Mouse (Mus musculus) ES-Bruce4 (cell line): ENCODE results near the gene Spag17. TPM values are rescaled to one million over a fixed set of nuclear protein-coding genes. Genes with fewer than 3 reads are reported as not detected.
"Not testable (repeated sequence)": the region's sequence is repeated elsewhere in the genome, so short reads cannot be mapped to it uniquely, and the experiment has no call there.

Experiments used
- H3K27ac ChIP-seq: 2 replicates; pipeline ENCODE4 v1.5.1; 2012; ENCODE audit warnings: low read length, inconsistent platforms; ENCODE audit not compliant: insufficient read depth
- H3K27me3 ChIP-seq: 2 replicates; pipeline ENCODE4 v1.6.1; 2012; ENCODE audit warnings: mild to moderate bottlenecking, low read length, inconsistent platforms; ENCODE audit not compliant: control insufficient read depth, poor library complexity, insufficient read depth, severe bottlenecking
- H3K36me3 ChIP-seq: 2 replicates; pipeline ENCODE4 v1.6.1; 2012; ENCODE audit warnings: inconsistent platforms, mild to moderate bottlenecking, low read length, moderate library complexity; ENCODE audit not compliant: control insufficient read depth, poor library complexity, insufficient read depth, severe bottlenecking
- H3K4me1 ChIP-seq: one replicate; pipeline ENCODE4 v1.8.1; 2011; ENCODE audit warnings: low read length; ENCODE audit not compliant: control insufficient read depth, insufficient read depth
- H3K4me3 ChIP-seq: 2 replicates; pipeline ENCODE4 v1.5.1; 2011; ENCODE audit warnings: low read depth, mild to moderate bottlenecking, low read length
- H3K9ac ChIP-seq: 2 replicates; pipeline ENCODE4 v1.6.1; 2012; ENCODE audit warnings: low read depth, mild to moderate bottlenecking, inconsistent platforms; ENCODE audit not compliant: poor library complexity, severe bottlenecking
- H3K9me3 ChIP-seq: replicated peaks from 2 replicates; pipeline ENCODE4 v1.6.1; 2012; ENCODE audit warnings: mild to moderate bottlenecking, low read length, inconsistent platforms; ENCODE audit not compliant: control insufficient read depth, poor library complexity, insufficient read depth, severe bottlenecking
- CTCF ChIP-seq: IDR thresholded peaks from one replicate; pipeline ENCODE4 v1.8.1; 2011; ENCODE audit warnings: low read depth, low read length
- EP300 ChIP-seq: IDR thresholded peaks from 2 replicates; pipeline ENCODE4 v1.6.1; 2011; ENCODE audit warnings: low read depth, low read length; ENCODE audit not compliant: insufficient read depth
- POLR2A ChIP-seq: IDR thresholded peaks from one replicate; pipeline ENCODE4 v1.8.1; 2011; ENCODE audit warnings: low read length; ENCODE audit not compliant: insufficient read depth
- polyA plus RNA-seq: library from polyadenylated mRNA; stranded (reverse); fragments of >200 nt; gene quantifications from 2 replicates; pipeline ENCODE4 v1.2.4, GENCODE M21; 2011; ENCODE audit warnings: low read depth; ENCODE audit not compliant: missing spikeins, insufficient read depth, insufficient read length

Gene Spag17
- polyA plus RNA-seq, 1 experiment, result not detected

DNA sequence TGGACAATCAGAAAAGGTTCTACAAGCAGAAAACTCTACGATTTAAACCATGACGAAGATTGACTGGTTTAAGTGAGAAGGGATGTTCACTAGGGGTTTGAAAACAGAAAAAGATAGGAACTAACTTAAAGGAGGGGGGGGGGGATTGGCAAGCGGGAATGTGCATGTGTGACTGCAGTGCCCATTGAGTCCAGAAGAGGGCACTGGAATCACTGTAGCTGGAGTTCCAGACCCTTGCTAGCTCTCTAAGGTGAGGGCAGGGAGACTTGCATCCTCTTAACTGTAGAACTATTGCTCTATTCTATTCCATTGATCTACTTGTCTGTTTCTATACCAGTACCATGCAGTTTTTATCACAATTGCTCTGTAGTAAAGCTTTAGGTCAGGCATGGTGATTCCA is 26.3 kb upstream of the Spag17 start:
- H3K27ac ChIP-seq, result no peak overlapping the region
- H3K9ac ChIP-seq, result no peak overlapping the region
- H3K9me3 ChIP-seq, result no peaks in the 10 kb centered on the region
- no peaks in the 10 kb centered on the region for H3K27me3 ChIP-seq
- no peaks in the 10 kb centered on the region for H3K36me3 ChIP-seq
- no peak for TF ChIP-seq POLR2A
- peak; percentile 56 for TF ChIP-seq CTCF
- TF ChIP-seq EP300, result no peak
- no peak overlapping the region for H3K4me3 ChIP-seq
- H3K4me1 ChIP-seq, result no peaks in the 10 kb centered on the region

- Histone ChIP-seq H3K27ac (no peak overlapping the region), H3K27me3 (no peaks in the 10 kb centered on the region), H3K36me3 (no peaks in the 10 kb centered on the region), H3K9me3 (no peaks in the 10 kb centered on the region), H3K4me1 (no peaks in the 10 kb centered on the region), H3K4me3 (no peak overlapping the region), H3K9ac (no peak overlapping the region)
- TF ChIP-seq CTCF (no peak), POLR2A (no peak), EP300 (no peak)
These were observed 20.5 kb upstream of the Spag17 start for GRCm38 (mm10) chr3:99864706-99865105.

GRCm38 (mm10) chr3:99875137-99875536 is 10.1 kb upstream of the Spag17 start:
- Histone ChIP-seq H3K4me3 (no peak overlapping the region), H3K27me3 (no peaks in the 10 kb centered on the region), H3K4me1 (no peaks in the 10 kb centered on the region), H3K9ac (no peak overlapping the region), H3K9me3 (no peaks in the 10 kb centered on the region), H3K27ac (no peak overlapping the region), H3K36me3 (no peaks in the 10 kb centered on the region)
- no peak for TF ChIP-seq CTCF
- no peak for TF ChIP-seq EP300
- no peak for TF ChIP-seq POLR2A

DNA sequence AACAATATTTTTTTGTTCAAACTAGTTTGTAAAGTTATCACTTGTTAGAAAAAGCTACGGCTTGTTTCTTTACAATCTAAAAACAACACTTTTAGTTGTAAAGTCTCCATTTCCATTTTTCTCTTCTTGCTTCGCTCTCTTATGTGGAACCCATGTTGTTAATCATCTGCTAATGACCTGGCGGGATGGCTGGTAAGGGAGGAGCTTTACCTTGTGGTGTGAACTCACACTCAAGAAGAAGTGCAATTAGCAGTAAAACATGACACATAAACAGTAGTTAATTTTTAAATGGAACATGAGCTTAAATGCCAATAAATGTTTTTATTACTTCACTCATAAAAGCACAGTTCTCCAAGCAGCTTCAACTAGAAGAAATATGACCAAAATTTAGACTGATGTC is 3.7 kb upstream of the Spag17 start:
- Histone ChIP-seq H3K36me3 (no peaks in the 10 kb centered on the region), H3K27me3 (no peaks in the 10 kb centered on the region), H3K4me3 (no peak overlapping the region), H3K9me3 (no peaks in the 10 kb centered on the region), H3K9ac (no peak overlapping the region), H3K4me1 (no peaks in the 10 kb centered on the region), H3K27ac (no peak overlapping the region)
- TF ChIP-seq EP300 (no peak), CTCF (no peak), POLR2A (no peak)

DNA sequence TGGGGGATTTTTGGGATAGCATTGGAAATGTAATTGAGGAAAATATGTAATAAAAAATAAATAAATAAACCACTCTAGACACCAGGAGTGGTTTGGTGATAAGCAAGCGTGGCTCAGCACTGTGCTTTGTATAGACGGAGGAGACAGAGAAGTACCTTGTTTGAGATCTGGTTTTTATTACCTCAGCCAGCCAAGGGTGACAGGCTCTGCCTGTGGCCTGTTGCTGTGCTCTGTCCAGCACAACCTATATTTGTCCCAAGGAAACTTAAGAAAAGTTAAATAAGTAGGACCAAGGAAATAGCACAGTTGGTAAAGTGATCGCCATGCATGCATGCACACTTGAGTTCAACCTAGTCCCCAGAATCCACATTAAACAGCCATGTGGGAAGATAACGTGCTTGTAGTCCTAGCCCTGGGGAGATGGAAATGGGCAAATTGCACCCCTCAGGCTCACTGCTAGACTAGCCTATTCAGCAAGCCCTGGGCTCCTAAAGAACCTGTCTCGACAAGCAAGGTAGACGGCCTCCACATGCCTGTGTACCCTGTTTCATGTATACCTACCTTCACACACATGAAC is 1.1 kb upstream of the Spag17 start:
- H3K27me3 ChIP-seq, result no peaks in the 10 kb centered on the region
- H3K4me3 ChIP-seq, result no peak overlapping the region
- no peaks in the 10 kb centered on the region for H3K4me1 ChIP-seq
- TF ChIP-seq POLR2A (no peak), CTCF (no peak), EP300 (no peak)
- H3K9me3 ChIP-seq, result no peaks in the 10 kb centered on the region
- no peaks in the 10 kb centered on the region for H3K36me3 ChIP-seq
- no peak overlapping the region for H3K27ac ChIP-seq
- no peak overlapping the region for H3K9ac ChIP-seq

DNA sequence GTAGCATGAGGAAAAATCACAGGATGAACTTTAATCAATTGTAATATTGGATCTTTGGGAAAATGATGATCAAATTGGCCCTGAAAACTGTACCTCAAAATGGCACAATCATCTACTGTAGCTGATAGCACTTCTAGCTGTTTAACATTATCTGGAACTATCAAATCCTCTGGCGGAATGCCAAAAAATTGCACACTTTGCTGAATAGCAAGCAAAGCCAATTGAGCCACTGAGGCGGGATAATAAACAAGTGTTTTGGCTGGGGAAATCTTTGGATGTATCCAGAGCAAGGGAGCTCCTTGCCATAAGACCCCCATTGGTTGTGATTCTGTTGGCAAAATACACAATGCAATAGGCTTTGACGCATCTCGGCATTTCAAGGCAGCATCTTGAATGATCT is 9.5 kb downstream of the Spag17 start:
- H3K27me3 ChIP-seq, H3K4me3 ChIP-seq, H3K4me1 ChIP-seq, H3K9ac ChIP-seq, H3K36me3 ChIP-seq, H3K27ac ChIP-seq: not testable (repeated sequence)
- H3K9me3 ChIP-seq, result peaks cover 38% of the 10 kb centered on the region
